Mouse (Mus musculus) bone marrow macrophage, adult 2 months (primary cell): ENCODE measurements at regions not wholly inside any gene's neighbourhood (a gene's known extent, or its start where the extent isn't known, plus 50 kb on each side); places are given as distances from the start of the nearest gene placed in this dataset.

ENCODE experiments used
- CTCF ChIP-seq: IDR thresholded peaks from 2 replicates; pipeline ENCODE4 v1.5.1; 2012; ENCODE audit warnings: low read depth, mild to moderate bottlenecking, low read length, moderate library complexity
- POLR2A ChIP-seq: IDR thresholded peaks from 2 replicates; pipeline ENCODE4 v1.6.1; 2012; ENCODE audit warnings: mild to moderate bottlenecking, low read depth, low read length, borderline replicate concordance

DNA sequence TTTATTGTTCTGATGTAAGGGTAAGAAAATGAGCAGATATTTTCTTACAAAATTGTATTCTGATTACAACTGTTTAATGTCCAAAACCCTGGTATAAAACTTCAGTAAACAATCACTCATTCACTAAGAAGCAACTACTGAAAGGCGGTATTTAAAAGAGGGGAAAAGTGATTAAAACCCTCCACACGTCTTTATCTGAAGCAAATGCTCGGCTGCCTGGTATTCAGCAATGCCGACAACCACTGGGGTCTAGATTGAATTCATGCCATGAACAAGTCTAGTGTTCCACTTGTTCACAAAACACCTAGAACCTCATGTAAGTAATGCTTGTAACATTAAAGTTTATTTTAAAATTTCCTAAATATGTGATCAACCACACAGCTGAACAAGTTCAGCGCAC lies 139.2 kb upstream of the Klf14 start:
- TF ChIP-seq CTCF, result no peak
- TF ChIP-seq POLR2A, result no peak
